Mouse (Mus musculus) urinary bladder, postnatal 4 days (tissue): ENCODE measurements at regions not wholly inside any gene's neighbourhood (a gene's known extent, or its start where the extent isn't known, plus 50 kb on each side); places are given as distances from the start of the nearest gene placed in this dataset.

Experiments used
- DNase-seq, 2 experiments: peaks; one replicate each; pipeline ENCODE4 v3.0.0; 2021 to 2022; ENCODE audit warnings: low spot score in 2 of 2

DNA sequence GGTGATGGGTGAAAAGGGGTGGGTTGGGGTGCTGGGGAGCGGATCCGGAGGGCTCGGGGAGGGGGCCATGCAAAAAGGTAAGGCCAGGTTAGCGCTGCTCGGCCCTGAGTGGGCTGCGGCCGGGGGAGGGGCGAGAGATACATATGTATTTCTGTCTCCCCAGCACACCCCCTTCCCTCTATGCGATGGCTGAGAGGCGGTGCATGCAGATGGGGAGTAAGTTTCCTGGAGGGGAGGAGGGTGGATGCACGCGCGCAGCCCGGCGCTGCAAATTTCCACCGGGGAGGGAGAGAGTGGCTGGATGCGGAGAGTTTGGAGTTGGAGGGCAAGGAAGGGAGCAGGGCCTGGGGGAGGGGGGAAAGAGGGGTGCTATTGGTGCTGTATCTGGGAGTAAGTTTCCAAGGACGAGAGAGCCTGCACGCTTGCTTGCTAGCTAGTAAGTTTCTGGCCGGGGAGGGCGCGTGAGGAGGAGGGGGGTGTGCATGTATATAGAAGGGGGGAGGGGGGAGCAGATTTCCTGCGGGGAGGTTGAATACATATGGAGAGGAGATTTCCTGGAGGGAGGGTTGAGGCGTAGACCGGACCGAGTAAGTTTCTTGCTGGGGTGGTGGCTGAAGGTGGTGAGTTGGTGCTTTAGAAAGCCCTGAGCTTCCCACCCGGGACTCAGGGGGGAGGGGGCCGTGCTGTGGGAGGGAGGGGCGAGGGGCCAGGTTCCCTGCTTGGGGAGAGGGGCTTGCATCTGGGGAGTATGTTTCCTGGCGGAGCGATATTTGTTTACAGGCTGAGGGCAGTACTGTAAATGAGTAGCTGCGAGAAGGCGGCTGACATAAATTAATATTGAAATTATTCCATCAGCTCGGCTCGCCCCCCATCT, 130.8 kb upstream of the Ubr2 start:
- DNase-seq, result peak; percentile 70 to 71

DNA sequence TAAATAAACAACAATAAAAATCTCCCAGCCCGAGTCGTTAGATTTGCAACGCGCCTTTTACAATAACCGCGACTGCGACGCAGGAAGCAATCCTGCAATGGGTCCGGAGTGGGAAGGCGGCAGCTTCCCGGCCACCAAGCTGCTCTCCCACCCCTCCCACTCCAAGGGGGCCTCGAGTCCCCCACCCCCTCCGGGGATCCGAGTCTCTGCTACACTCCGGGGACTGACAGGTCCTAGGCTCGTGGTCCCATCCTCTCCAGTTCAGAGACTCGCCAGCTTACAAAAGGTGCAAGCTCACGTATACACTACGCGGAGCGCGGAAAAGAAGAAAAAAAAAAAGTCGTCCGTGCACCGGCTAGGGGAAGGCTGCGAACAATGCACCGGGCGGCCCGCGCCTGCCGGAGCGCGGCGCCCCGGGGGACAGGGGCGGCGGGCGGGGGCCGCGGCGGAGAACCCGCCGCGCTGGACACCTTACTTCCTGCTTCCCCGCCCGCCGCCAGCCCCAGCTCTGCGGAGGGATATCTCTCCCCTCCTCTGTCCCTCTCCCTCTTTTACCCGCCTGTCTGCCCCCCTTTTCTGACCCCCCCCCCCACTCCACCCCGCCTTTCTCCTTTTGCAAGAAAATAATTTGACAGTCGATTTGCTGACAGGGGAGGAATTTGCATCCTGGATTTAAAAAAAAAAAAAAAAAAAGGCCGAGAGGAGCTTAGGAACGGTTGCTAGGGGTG, 130.0 kb upstream of the Ubr2 start:
- DNase-seq, result peak; percentile 70 to 80

DNA sequence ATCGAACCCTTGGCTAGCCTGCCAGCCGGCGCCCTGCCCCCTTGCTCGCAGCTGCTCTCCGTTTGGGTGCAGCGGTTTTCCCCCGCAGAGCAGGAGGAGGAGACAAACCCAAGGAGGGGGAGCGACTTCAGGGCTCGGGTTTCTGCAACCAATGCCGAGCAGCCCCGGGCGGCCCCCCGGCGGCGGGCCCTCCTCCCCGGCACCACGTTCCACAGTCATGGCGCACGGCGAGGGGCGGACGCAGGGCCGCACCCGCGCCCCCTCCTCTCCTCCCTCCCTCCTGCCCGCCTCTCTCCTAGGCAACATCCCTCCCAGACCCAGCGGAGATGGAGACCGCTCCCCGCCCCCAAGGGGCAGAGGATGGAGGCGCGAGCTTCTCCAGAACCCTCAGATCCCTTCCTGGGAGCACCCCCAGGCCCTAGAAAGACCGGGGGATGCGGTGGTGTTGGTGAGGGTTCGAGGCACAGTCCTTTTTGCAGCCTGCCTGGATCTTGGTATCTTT, 129.4 kb upstream of the Ubr2 start:
- DNase-seq, result peak; percentile 94 to 96

DNA sequence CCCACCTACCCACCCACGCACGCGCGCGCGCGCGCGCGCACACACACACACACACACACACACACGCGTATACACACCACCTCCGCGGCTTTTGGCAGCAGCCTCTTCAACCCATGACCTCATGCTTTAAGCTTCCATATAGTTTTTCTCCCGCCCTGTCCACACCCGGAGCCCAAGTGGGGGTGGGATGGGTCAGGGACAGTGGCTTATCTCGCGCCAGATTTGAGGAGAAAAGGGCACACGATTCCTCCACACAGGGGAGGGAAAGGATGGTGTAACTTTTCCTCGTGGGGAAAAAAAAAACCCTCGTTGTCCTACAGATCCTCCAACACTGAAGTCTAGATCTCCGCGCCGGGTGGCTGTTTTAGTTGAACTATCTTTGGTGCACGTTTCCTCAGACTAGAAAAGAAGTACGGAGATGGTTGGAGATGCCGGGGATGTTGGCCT, 128.8 kb upstream of the Ubr2 start:
- DNase-seq, result peak in 1 of 2 experiments; percentile 42

DNA sequence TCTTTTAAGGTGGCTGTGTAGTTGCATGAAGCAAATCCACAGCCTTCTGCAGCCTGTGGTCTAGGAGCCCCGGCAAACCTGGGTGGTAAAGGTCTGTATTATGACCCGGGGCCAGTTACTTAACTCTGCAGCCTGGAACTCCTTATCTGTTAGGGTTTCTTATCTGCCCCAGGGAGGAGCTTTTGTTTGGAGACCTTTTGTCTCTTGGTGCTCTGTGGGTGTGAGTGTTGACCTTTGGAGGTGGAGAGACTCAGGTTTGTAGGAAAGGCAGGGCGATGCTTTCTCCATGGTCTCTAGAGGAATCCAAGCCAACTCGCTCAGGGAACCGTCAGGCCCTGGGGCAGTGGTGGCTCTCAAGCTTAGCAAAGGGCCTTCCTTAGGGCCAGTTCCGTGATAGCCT, 127.8 kb upstream of the Ubr2 start:
- no peak for DNase-seq

DNA sequence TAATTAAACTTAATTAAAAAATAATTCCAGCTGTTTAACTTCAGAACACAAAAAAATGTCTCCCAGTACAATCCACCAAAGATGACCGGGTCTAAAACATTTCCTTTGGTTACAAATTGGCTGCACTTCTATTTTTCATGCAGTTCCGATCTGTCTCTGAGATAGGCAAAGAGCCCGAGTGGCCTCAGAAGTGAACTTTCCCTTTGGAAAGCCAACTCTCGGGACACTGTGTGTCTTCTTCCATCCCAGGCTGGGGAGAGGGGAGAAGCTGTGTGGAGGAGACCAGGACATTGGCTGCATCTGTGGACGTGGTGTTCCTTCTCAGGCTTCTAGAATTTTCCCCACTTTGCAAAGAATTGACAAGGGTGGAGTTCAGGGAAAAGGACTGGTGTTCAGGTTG, 125.0 kb upstream of the Ubr2 start:
- DNase-seq, result peak in 1 of 2 experiments; percentile 41

DNA sequence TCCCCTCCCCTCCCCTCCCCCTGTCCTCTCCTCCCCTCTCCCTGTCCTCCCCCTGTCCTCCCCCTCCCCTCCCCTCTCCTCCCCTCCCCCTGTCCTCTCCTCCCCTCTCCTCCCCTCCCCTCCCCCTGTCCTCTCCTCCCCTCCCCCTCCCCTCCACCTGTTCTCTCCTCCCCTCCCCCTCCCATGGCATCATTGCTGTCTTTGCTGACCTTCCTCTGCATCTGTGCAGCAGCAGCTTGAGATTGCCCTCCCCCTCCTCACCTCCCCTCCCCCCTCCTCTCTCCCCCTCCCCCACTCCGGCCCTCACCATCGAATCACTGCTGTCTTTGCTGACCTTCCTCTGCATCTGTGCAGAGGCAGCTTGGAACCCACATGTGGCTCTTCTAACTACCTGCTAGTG, 123.4 kb upstream of the Ubr2 start:
- DNase-seq, result no peak

DNA sequence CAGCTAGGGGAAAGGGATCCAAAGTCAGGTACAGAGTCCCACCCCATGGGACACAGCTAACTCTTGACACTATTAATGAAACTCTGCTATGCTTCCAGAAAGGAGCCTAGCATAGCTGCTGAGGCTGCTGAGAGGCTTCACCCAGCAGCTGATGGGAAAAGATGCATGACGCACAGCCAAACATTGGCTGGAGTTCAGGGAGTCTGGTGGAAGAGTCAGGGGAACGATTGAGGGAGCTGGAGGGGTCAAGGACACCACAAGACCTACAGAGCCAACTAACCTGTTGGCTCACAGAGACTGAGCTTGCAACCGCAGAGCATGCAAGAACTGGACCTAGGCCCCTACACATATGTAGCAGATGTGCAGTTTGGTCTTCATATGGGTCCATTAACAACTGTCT, 117.2 kb upstream of the Ubr2 start:
- no peak for DNase-seq

DNA sequence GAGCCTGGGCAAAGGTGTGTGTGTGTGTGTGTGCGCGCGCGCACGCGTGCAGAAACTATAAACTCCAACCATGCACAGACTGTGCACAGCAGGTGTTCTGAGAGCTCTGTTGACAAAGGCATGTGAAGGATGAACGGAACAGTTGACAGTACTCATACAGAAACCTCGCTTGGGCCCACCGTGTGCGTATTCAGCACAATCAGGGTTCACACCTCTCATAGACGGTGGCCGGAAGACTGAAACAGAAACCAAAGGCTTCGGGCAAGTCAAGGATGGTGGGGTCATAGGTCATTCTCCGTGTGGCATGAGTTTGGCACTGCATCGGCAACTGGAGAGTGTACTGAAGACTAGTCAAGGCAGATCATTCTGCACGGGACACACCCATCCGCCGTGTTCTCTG, 113.2 kb upstream of the Ubr2 start:
- DNase-seq, result no peak

DNA sequence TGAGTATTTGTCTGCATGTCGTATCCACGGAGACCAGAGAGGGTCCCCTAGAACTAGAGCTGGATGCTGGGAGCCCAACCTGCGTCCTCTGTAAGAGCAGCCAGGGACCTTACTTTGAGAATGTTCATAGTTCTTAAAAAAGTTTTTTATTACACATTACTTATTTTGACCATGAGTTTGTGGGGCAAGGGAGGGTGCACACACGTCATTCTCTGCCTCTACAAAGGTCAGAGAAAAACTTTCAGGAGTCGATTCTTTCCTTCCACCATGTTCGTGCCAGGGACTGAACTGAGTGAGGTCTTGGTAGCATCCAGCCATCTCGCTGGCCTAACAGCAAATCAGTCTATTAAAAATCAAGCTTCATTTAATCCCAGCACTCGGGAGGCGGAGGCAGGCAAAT, 111.9 kb upstream of the Ubr2 start:
- peak in 1 of 2 experiments; percentile 16 for DNase-seq

DNA sequence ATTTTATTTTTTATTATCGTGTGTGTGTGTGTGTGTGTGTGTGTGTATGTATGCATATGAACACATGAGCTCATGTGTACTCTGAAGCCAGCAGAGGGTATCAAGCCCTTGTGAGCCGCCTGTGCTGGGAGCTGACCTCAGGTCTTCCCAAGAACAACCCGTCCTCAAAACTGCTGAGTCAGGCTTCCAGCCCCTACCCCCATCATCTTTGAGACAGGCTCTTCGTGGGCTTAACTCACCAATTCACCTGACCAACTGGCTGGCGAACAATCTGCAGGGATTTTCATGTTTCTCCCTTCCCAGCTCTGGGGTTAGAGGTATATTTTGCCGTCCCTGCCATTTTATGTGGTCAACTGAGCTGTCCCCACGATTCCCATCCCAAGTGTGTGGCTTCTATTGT, 107.7 kb upstream of the Ubr2 start:
- no peak for DNase-seq

DNA sequence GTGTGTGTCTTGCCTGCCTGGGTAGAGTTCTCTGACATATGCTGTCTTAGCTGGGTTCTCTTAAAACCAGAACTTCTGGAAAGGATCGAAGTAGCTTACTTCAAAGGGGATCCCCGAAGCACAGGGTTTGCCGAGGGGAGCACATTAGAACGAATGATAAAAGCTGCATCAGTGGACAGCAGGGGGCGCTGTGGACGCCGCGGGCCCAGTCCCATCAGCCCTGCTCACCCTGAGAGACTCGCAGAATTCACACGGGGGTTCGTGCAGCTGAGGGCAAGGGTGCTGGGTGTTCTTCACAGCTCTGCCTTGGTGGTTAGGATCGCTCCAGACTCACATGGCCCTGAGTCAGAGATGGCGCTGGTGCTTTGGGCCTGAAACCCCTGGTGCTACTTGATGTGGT, 105.4 kb upstream of the Ubr2 start:
- no peak for DNase-seq

DNA sequence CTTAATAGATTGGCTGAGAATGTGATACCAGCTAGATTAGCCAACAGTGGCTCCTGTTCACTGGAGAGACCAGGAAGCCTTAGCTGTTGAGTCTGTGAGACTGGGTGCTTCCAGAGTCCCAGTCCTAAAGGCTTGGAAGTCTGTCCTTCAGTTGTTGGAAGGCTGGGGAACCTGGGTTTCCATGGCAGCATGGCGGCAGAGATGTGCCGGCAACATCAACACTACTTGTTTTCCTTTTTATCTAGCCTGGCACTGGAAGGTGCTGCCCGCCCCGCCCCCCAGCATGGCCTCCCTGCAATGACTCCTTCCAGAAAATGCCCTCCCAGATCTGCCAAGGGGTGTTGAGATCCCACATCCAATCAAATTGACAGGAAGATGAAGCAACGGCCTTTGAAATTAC, 104.8 kb upstream of the Ubr2 start:
- no peak for DNase-seq

DNA sequence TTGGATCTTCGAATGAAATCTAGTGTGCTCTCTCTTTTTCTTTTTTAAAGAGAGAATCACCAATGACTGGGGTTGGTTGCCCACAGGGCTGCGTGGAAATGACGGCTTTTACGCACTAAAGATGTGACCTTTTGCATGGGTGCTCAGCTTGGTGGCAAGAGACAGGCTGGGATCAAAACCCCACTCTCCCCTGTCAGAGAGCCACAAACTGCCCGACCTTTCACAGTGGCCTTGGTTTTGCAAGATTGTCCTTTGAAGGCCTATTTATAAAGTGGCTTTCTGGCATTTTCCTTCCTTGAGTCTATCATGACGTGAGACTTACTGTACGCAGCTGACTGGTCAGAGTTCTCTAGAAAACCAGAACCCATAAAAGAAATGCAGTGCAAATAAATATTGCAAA, 104.4 kb upstream of the Ubr2 start:
- no peak for DNase-seq

DNA sequence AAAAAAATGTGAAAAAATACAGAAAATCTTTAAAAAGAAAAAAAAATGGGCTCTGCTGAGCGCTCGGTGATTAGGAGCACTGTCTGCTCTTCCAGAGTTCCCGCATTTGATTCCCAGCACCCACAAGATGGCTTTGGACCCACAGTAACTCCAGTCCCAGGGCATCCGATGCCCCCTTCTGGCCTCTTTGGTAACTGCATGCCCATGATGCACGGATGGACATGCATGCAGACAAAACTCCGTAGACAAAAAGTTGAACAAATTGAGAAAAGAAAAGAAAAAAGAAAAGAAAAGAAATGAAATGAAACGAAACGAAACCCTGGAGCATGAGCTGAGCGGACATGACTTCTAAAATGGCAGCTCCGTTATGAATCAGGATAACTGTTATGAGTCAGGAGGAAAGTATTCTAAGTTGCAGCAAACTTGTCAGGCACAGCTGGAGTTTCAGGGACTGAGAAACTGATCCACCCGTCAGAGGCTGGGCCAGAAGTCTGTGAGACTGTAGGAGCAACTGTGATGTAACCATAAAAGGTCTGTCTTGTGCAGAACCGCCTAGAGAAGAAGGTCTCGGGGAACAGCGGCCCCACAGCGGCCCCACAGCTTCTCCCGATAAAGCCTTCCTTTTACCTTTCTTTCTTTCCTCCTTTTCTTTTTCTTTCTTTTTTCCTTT, 102.3 kb upstream of the Ubr2 start:
- peak in 1 of 2 experiments; percentile 26 for DNase-seq

DNA sequence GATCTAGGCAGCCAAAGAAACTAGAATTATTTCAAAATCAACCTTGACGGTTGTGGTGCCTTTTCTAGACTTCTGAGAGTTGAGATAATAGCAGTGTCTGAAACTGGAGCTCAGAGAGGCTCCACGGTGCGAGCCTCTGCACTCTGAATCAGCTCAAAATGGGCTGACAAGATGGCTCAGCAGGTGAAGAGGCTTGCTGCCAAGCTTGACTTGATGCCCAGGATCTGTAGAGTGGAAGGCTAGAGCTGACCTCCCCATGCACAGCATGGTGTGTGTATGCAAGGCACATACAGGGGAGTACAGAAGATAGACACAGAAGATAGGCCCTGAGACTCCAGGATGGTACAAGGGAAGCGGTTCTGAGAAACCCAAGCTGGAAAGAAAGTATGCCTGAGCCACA, 100.5 kb upstream of the Ubr2 start:
- no peak for DNase-seq

DNA sequence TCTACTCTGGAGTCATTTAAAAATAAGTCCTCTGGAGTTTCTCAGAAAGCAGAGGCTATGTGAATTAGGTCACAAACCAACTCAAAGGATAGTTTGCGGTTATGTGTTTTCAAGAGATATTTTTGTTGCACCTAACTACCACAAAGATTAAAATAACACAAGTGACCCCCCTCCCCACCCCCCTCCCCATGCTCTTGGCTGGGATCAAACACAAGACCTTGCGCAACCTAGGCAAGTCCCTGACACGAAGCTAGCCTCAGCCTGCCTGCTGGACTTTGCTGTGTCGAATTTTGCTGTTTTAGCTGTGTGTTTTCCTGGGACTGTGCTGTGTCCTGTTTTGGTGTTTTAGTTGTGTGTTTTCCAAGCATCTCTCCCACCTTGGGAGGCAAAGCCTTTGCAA, 94.0 kb upstream of the Ubr2 start:
- DNase-seq, result no peak

DNA sequence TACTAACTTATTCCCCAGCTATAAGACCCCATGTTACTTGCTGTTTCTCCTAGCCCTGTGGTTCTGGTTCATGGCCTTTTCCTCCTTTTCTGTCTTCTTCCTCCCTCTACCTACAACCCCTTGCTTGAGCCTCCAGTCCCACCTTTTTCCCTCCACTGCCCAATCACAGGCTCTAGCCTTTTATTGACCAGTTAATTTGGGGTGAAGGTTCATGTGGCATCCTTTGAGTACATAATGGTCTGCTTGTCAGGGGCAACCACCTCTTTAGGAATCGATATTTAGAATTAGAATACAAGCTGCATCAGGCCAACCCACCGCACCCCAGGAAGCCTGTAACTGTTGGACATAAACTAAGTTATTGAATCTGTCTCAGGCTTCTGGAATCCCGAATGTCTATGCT, 84.8 kb upstream of the Ubr2 start:
- DNase-seq, result no peak

DNA sequence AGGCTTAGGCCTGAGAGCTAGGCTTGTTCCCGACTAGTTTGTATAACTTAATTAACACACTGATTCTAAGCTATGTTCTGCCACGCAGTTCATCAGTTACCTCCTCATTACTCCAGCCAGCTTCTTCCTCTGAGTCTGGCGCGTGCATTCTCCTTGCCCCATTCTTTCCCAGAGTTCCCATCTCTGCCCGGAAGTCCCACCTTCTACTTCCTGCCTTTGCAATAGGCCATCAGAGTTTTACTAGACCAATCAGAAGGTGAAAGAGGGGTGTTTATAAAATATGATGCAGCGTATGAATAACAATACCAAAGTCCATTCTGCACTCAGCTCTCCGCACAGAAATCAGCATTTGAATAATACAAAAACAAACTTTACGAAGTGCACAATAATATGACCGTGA, 81.7 kb upstream of the Ubr2 start:
- peak in 1 of 2 experiments; percentile 3 for DNase-seq

DNA sequence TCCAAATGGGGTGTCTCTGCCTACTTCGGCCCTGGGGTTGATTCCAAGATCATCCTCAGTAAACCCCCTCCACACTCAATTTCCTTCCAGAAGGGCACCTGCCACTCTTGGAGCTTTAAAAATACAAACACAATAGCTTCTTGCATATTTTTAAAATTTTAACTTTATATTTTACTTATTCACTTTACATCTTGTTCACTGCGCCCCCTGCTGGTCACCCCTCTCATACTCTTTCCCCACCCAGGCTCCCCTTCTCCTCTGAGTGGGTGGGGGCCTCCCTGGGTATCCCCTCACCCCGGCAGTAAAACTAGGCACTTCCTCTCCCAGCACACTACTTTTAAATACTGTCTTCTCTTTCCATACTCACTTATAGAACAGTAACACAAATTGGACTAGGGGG, 79.4 kb upstream of the Ubr2 start:
- DNase-seq, result no peak

DNA sequence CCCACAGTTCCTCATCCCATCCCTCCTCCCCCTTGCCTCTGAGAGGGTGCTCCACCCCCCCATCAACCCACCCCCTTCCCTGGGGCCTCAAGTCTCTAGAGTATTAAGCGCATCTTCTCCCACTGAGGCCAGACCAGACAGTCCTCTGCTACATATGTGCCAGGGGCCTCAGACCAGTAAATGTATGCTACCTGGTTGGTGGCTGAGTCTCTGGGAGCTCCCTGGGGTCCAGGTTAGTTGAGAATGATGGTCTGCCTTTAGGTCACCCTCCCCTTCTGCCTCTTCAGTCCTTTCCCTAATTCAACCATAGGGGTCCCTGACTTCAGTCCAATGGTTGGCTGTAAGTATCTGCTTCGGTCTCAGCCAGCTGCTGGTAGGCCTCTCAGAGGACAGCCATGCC, 58.9 kb upstream of the Ubr2 start:
- DNase-seq, result no peak

DNA sequence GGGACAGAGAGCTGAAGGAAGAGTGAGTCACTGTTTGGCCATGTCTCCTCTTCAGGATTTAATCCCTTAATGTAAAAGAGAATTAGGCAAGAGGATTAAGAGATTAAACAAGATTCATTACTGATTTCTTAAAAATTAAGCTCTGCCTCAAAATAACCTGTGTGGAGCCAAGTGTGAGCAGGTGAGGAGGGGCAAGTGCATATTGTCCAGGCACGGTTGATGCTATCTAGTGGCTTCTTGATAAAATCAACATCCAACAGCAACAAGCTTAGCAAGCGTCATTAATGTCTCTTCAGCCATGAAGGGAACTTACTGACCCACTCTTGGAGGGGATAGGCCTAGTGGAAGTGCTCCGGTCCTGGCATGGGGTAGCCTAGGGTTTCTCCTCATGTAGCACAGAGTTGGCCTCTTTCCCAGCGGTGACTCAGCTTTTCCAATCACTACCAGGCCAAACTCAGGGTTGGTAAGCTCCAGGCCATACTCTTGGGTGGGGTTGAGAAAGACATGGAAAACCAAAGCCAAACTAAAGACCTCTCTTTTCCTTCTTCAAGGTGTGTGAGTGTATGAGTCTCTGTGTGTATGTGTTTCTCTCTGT, 55.0 kb upstream of the Ubr2 start:
- no peak for DNase-seq
